Mouse (Mus musculus) yolk sac, embryonic 10.5 days (tissue): ENCODE results near the gene Cela3a.
"Not testable (repeated sequence)": the region's sequence is repeated elsewhere in the genome, so short reads cannot be mapped to it uniquely, and the experiment has no call there.

Experiments
- DNase-seq: peaks from one replicate; pipeline ENCODE4 v3.0.0-alpha.2; 2017; ENCODE audit warnings: low spot score

Cela3a gene

DNA sequence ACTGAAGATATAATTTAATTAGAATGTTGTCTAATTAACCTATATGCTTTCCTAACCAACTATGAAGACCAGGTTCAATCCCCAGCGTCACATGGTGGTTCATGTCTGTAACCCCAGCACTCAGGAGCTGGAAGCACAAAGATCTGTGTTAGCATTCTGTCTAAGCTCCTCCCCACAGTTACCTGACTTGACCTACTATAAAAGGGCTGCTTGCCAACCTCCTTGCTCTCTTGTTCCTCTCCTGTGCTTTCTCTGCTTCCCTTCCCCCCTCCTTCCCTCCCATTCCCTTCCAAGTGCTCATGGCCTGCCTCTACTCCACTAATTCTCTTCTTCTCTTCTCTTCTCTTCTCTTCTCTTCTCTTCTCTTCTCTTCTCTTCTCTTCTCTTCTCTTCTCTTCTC is 5.3 kb upstream of the Cela3a start:
- DNase-seq, result no peak

DNA sequence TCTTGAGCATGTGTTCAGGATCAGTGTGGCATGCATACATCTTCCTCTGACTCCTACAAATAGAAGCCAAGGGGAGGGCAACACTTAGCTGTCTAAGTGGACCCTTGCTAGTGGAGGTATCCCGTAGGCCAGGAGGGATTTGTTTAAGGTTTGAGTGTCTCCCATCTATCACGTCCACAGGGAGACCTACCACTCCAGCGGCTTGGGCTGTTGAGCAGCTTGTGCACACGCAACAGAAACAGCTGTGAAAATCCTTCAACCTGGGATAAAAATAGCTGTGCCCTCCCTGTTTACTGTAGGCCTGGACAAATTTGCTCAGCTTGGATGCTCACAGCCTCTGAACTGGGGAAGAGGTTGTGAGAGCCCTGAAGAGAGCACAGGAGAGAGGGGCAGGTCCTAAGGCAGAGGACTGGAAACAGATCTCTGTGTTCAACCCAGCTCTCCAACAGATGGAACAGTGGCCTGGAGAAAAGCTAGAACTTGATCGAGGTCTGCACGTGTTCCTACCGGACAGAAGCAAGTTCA is 2.7 kb upstream of the Cela3a start:
- not testable (repeated sequence) for DNase-seq

DNA sequence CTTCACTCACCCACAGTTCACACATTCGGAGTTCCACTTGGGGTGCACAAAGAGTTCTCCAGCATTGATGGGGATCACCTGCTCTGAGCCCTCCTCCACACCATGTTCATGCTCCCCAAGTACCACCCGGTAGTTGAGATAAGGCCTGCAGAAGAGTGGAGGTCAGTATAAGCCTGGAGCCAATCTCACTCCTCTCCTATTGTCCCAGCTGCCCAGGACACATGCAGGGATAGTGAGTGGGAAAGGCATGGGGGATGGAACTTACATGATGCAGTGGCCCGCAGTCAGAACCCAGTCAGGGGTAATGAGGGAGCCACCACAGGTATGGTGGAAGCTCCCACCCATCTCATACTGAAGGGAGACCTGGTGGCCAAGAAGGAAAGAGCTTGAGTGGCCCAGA is 4.0 kb downstream of the Cela3a start:
- DNase-seq, result no peak

DNA sequence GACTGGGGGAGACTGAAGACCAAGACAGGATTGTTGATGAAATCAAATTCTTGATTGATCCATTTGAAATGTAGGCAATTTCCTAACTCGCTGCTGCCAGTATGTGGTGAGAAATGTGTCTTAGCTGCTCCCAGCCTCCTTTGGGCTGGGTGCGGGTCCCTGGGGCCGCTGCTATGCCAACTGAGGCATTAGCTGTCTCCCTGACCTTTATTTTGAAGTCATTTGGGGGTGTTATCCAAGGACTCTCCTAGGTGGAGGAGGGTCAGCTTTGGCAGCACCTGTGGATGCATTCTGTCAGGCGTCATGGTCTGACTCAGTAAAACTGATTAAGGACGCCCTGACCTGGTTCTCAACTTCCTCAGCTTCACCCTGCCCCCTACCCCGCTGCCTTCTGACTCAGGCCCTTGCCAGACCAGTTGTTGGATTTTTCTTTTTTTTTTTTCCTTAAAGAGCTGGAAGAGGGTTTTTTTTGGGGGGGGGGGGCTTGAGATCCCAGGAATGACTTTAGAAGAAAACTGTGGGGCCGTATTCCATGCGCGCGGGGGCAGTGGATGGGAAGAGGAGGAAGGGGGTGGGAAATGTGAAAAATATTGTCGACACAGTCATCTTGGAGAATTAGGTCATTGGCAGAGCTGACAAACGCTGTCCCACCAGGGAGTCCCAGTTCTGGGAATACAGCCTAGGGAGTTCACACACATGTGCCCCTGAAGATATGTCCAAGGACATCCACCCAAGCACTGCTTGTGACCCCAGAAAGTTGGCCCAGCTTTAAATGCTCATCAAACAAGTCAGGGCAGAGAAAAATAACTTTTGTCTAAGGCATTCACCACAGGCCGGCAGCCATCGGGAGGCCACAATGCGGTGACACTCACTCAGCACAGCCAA is 12.7 kb downstream of the Cela3a start:
- DNase-seq, result no peak

DNA sequence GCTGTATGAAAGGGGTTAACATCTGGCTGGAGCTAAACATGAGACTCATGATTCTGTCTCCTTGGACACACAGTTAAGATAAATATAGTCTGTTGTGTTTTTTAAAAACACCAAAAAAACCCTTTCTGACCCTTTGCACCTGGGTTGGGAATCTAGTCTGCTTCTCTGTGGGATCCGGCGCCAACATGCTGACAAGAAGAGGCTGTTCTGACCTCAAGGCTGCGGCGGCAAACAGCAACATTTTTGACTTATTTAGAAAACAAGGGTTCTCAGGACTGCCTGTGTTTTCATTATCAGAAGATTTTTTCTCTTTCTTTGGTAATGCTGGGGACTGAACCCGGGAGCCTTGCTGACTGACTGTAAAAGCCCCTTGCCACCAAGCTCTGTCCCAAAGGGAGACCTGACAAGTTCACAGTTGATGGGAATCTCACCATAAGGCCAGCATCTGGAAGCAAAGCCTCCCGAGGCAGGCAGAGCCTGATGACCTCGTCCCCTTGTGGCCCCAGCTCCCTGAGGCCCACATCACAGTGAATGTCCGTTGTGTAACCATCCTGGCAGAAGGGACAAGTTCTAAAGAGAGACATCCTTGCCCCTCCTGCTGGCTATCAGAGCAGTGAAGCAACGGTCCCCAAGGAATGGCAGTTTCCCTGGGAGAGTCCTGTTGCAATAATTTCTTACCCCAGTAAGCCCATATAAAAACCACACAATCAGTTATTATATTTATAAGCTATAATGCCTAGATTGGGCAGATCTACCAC is 16.0 kb downstream of the Cela3a start:
- DNase-seq, result no peak

DNA sequence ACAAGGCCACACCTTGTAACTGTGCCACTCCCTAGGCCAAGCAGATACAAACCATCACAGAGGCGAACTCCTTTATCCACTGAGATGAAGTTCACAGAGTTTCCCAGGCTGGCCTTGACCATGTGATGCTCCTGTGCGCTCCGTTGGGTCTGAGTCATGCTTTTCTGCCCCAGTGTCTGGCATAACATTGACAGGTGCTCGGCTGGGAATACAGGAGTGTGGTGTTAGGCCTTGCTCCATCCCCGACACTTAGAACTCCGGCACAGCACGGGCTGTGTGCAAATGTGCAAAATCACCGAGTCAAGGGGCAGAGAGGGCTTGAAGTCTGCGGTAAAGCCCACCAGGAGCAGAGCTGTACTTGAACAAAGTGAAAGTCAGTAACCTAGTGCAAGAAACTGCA is 16.7 kb downstream of the Cela3a start:
- DNase-seq, result no peak

DNA sequence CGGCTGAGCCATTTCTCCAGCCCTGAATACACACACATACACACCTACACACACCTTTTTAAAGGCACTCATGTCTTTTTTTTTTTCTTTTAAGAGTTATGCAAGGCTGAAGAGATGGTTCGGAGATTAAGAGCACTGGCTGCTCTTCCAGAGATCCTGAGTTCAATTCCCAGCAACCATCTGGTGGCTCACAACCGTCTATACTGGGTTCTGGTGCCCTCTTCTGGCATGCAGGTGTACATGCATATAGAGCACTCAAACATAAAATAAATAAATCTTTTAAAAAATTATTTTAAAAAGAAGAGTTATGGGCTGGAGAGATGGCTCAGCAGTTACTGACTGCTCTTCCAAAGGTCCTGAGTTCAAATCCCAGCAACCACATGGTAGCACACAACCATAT is 18.3 kb downstream of the Cela3a start:
- no peak for DNase-seq

DNA sequence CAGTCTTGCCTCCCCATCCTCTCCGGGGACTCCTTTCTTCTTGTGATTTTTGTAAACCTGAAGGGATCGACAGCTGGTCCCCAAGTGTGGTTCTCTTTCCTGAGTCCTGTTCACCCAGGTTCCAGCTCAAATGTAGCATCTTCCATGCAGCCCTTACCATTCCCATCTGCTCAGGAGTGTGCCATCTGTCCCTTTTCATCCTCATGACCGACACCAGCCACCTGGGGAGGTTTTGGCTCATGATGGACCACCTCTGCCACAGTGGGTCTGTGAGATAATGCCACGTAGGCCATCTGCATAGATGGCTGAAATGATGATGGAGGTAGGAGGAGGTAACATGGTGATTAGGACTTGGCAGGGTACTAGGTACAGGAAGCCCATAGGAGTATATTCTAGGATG is 19.4 kb downstream of the Cela3a start:
- DNase-seq, result no peak

DNA sequence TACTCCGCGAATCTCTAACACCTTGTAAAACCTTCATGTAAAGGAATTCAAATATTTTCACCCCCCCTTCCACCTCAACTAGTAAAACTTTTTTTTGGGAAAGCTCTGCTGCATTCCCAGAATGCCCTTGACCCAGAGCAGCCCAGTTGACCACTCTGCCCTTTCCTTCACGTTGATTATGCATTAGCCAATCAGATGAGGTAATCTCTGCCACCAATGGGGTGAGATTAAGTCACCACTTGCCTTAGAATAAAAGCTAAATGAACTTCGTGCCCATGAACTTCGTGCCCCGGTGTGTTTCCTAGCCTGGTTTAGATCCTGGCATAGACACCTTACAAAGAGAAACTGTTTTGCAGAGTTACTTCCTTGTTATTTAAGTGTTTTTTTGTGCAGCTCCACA is 20.6 kb downstream of the Cela3a start:
- DNase-seq, result no peak

DNA sequence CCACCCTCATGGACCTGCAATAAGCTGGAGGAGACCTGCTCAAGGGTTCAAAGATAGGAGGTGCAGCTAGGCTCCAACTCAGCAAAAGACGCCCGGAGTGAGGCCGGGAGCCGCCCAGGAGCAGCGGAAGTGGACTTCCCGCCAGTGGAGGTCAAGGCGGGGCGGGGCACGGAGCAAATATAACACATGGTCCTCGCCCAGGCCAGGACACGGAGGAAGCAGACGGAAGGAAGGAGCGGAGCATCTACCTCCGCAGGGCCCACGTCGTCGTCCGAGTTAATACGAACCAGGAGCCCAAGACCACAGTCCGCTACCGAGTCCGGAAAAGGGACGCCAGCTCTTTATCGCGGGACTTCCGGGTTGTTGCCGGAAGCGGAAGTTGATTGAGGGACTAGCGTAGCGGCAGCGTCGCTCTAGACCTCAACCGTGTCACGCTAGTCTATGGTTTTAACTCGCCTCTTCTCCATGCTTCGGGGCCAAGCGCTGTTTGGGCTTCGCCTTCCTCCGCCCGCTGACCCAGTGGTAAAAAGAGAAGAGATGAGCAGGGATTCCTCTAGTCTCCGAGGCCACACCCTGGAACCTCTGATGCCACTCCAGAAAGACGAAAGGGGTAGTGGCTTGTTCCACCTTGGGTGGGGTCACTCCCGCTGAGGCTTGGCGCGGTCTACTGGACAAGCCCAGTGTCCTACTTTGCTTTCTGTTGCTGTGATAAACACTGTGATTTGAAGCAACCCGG is 21.4 kb downstream of the Cela3a start:
- DNase-seq, result peak; percentile 94

DNA sequence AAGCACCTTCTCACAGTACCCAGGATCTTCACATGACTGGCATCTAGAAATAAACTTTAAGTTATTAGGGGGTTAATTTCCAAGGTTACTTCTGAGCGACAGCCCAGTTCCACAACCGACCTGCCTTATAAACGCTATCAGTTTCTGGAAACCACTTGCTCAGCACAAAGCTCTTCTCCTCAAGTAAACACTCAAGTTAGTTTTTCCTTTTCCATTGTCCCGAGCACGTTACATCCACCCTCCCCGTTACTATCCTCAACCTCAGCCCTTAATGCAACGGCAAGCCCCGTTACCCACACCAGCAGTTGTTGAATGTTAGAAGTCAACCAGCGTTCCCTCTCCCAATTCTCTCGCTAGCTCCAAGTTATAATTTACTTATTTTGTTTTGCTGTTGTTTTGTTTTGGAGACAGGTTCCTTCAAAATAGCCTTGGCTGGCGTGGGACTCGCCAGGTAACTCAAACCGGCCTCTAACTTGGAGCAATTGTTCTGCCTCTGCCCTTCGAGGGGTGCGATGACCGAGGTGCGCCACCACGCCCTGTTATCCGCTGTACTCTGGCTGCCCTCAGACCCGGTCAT is 22.0 kb downstream of the Cela3a start:
- no peak for DNase-seq

DNA sequence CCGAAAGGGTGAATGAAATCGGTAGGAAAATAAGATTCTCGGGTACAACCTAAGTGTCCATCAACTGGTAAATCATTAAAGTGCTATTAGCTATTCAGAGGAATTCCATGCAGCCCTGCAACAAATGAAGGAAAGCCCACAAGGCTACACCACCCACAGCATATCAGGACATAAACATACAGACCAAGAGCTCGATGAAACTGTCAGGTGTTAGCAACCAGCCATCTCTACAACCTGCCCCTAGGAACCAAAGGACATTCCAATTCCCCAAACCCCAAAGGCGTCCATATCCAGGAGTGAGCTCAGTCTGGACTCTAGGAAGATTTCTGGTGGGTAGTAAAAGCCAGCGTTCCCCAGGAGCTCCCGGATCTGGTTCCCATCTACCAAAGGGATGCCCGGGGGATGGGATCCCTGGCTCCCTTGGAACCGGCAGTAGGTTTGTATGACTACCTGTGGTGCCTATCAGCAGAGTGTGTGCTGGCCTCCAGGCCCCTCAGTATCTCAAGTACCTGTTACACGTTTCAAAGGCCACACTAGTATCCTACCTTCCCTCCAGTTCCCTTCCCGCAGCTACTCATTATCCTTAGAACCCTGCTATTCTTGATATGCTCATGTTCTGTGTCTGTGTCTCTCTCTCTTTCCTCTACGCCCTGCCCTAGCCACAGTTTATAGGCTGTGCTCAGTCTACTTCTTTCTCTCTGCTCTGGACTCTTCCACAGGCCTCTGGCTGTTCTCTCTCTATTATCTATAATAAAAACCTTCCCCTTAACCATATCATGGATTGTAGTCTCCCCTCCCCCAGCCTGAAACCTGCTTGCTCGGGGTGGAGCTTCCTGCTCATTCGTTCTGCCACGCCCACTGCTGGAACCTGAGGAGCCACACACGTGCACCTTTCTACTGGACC is 28.6 kb downstream of the Cela3a start:
- peak; percentile 45 for DNase-seq

DNA sequence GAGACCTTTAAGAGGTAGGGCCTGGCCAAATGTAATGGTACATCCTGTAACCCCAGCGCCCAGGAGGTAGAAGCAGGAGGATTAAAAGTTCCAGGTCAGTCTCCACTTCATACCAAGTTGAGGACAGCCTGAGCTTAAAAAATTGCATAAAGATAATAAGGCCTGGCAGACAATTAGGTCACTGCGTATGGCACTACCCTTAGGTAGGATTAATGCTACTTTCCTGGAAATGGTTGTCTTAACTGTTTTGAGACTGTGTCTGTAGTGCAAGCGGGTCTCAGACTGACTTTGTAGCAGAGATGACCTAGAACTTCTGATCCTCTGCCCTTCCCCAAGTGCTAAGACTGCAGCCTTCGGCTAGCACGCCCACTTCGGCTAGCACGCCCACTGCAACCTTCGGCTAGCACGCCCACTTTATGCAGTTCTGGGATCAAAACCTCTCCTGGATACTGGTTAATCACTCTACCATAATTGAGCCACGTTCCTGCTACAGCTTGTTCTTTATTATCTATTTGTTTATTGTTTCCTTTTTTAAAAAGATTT is 29.8 kb downstream of the Cela3a start:
- no peak for DNase-seq

DNA sequence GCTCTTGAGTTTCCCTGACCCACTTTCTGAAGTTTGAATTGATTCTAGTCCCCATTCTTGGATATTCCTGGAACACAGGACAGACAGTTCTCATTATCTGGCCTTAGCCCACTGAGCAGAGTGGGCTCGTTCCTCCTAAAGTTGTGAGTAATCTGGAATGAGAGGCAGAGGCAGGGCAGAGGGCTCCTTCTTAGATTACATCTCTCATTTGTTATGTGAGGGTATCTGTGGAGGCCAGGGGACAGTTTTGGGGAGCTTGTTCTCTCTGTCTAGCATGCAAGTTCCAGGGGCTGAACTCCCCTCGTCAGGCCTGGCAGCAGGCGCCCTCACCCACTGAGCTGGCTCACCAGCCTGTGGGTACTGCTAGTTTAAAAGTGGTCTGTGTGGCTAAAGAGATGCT is 30.5 kb downstream of the Cela3a start:
- DNase-seq, result no peak

DNA sequence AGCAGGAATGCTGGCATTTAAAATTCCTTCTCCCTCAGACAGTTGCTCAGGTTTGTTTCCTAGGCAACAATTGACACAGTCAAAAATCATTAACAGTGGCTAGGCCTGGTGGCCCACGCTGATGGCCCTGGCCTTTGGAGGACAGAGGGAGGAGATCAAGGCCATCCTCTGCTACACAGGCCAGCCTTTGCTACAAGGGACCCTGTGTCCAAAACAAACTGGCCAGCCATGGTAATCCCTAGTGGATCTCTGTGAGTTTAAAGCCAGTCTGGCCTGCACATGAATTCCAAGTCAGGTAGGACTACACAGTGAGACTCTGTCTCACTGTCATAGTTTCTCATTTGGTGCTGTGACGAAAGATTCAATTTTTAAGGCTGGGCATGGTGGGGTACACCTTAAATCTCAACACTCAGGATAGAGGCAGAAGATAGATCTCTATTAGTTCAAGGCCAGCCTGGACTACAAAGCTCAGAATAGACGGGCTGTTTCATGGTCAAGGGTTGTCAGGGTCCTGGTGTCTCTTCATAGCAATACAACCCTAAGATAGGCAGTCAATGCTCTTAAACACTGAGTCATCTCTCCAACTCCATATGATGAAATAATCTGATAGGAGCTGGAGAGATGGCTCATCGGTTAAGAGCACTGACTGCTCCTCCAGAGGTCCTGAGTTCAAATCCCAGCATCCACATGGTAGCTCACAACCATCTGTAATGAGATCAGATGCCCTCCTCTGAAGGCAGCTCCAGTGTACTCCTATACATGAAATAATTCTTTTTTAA is 31.9 kb downstream of the Cela3a start:
- no peak for DNase-seq

DNA sequence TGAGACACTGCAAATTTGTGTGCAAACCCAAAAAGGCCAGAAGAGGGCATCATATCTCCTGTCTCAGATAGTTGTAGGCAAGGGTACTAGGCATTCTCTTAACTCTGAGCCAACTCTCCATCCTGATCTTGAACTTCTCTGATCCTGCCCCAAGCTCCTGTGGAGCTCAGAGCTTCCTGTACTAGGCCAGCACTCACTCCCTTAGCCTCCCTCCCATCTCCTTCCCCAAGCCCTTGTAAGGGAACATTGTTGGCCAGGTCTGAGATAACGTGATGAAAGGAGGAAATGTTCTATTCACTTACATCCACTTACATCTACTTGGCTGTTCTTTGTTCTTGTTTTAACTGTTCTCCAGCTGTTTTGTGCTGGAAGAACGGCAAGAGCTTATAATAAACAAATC is 32.8 kb downstream of the Cela3a start:
- DNase-seq, result no peak

DNA sequence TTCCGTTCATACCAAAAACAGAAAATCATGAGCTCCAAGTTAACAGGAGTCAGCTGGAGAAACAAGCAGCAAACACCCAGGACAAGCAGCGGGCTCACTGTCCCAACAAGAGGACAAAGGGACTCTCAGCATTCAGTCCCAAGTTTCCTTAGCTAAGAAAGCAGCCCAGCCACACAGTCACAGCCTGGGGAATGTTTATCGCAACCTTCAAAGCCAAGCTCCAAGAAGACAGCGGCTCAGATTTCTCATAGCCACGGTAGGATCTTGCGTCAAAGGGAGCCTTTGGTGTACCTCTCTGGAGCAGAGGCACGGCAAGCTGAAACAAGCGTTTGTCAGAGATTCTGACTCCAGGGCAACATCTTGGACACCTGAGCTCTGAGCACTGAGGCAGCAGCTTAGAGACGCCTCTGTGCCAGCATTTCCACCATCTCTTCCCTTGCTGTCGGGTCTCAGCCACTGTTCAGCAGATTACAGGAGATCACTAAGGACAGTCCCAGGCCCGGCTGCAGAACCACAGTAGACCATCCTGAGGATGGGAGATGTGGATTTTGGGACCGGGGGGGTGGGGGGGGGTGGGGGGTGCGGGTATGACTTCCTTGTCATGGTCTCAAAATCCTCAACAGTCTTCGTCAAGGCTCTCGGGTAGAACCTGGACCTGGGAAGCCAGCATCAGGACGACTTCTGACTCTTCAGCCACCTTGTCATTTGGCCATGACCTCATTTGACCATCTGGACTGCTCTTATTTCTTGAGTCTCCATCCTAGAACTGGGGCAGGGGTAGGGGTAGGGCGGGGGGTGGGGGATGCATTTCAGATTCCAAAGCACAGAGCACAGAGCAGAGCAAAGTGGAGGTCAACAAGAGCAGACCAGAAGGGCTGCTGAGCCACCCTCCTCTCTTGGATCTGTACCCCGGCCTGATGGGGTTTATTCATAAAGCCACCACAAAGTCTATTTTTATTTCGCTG is 34.0 kb downstream of the Cela3a start:
- no peak for DNase-seq

DNA sequence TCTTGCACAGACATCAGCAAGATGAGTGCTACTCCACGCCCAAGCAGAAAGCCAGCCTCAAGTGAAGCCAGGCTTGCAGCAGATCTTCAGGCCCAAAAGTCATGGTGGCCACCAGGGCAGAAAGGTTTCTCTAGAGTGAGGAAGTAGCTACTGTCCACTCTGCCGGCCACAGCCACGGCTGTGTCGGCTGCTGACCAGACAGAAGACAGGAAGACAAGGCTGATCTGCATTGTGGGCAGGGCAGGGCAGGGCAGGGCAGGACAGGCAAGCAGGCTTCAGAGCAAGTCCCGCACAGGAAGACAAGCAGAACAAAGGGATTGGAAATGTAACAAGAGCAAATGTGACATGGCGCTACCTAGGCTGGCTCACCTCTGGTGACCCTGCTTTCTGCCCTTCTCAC is 35.9 kb downstream of the Cela3a start:
- no peak for DNase-seq
